Comparison of ENCODE assay signal across 14 mouse cellular contexts in the genomic region with DNA sequence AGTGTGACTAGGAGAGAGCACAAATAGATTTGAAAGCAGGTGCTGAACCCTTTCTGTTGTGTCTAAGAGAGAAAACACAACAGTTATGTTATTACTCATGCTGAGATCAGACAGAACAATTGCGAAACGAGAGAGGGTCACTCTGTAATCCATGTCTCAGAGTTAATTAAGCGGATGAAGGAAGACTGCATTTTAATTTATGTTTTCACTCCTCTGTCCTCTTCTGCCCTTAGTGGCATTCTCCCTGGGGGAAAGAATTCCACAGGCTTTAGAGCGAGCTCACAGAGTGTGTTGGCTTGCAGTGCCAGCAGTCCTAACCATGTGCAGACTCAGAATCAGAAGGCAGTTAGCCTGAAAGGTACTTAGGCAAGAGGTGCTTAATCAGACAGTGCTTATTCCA.
DNase-seq lines count a peak whose midpoint lies in the region; ATAC-seq and TF ChIP-seq lines count a peak whose summit lies in the region.
"Had no signal": no experiment of that assay in that cellular context is flagged by ENCODE, and none has a peak within 500 bp of the region (broad histone marks: within the 10 kb centered on the region; RNA-seq: fewer than 3 reads in every experiment).

No protein-coding gene starts in this region.

- no peaks in the 10 kb centered on the region for H3K36me3 ChIP-seq in hindbrain, embryonic 13.5 days
- no peaks in the 10 kb centered on the region for H3K36me3 ChIP-seq in hindbrain, embryonic 10.5 days
- no peaks in the 10 kb centered on the region for H3K36me3 ChIP-seq in CH12.LX (replicated peaks in 1 of 2; ENCODE audit: control insufficient read depth in 1 of 2, insufficient read depth in 1 of 2, low read length in 1 of 2)
- H3K36me3 ChIP-seq in midbrain, embryonic 15.5 days (replicated peaks): no peaks in the 10 kb centered on the region
- H3K36me3 ChIP-seq in heart, embryonic 11.5 days (ENCODE audit: control insufficient read depth, insufficient read depth, low read length): no peaks in the 10 kb centered on the region
- H3K36me3 ChIP-seq: embryonic facial prominence, embryonic 13.5 days; heart, embryonic 13.5 days; intestine, embryonic 15.5 days had no signal

- TF ChIP-seq CTCF in CH12.LX (conservative IDR thresholded peaks at IDR 0.05 in 1 of 2, IDR thresholded peaks at IDR 0.05 in 1 of 2; ENCODE audit: low read depth in 2 of 2, low read length in 2 of 2): no peak

- no peaks in the 10 kb centered on the region for H3K9me3 ChIP-seq in hindbrain, embryonic 13.5 days
- H3K9me3 ChIP-seq in hindbrain, embryonic 10.5 days: no peaks in the 10 kb centered on the region
- no peaks in the 10 kb centered on the region for H3K9me3 ChIP-seq in CH12.LX (replicated peaks; ENCODE audit: low read length)
- no peaks in the 10 kb centered on the region for H3K9me3 ChIP-seq in midbrain, embryonic 15.5 days
- no peaks in the 10 kb centered on the region for H3K9me3 ChIP-seq in heart, embryonic 11.5 days (replicated peaks; ENCODE audit: control insufficient read depth, low read length)
- H3K9me3 ChIP-seq: embryonic facial prominence, embryonic 13.5 days; heart, embryonic 13.5 days; intestine, embryonic 15.5 days; megakaryocyte, embryonic 14.5 days had no signal

- no peak overlapping the region for H3K9ac ChIP-seq in hindbrain, embryonic 13.5 days
- no peak overlapping the region for H3K9ac ChIP-seq in CH12.LX (ENCODE audit: insufficient read depth, low read depth)
- no peak overlapping the region for H3K9ac ChIP-seq in midbrain, embryonic 15.5 days
- H3K9ac ChIP-seq in heart, embryonic 11.5 days (ENCODE audit: low read depth, low read length): no peak overlapping the region
- H3K9ac ChIP-seq: embryonic facial prominence, embryonic 13.5 days; heart, embryonic 13.5 days; intestine, embryonic 15.5 days; liver, embryonic 14.5 days had no signal

- TF ChIP-seq EP300 in CH12.LX (IDR thresholded peaks at IDR 0.05; ENCODE audit: low read length): no peak

- H3K79me2 ChIP-seq in CH12.LX (replicated peaks; ENCODE audit: control insufficient read depth, extremely low read depth, insufficient read depth, poor library complexity, severe bottlenecking): no peaks in the 10 kb centered on the region

- H3K27ac ChIP-seq in hindbrain, embryonic 13.5 days: peak overlapping the region; percentile 30; the same call in 1 of the 2 replicates
- no peak overlapping the region for H3K27ac ChIP-seq in hindbrain, embryonic 10.5 days
- no peak overlapping the region for H3K27ac ChIP-seq in CH12.LX (ENCODE audit: insufficient read depth, low read depth)
- no peak overlapping the region for H3K27ac ChIP-seq in midbrain, embryonic 15.5 days
- no peak overlapping the region for H3K27ac ChIP-seq in heart, embryonic 11.5 days (ENCODE audit: low read depth, low read length)
- H3K27ac ChIP-seq: embryonic facial prominence, embryonic 13.5 days; heart, embryonic 13.5 days; intestine, embryonic 15.5 days; liver, embryonic 14.5 days had no signal

- no peak overlapping the region for H3K4me3 ChIP-seq in hindbrain, embryonic 13.5 days
- H3K4me3 ChIP-seq in hindbrain, embryonic 10.5 days: no peak overlapping the region
- no peak overlapping the region for H3K4me3 ChIP-seq in CH12.LX (replicated peaks in 1 of 3; ENCODE audit: low read depth in 2 of 3, low read length in 2 of 3, poor library complexity in 1 of 3)
- H3K4me3 ChIP-seq in midbrain, embryonic 15.5 days: no peak overlapping the region
- H3K4me3 ChIP-seq in heart, embryonic 11.5 days (ENCODE audit: low read depth, low read length): no peak overlapping the region
- H3K4me3 ChIP-seq: embryonic facial prominence, embryonic 13.5 days; heart, embryonic 13.5 days; intestine, embryonic 15.5 days; megakaryocyte, embryonic 14.5 days had no signal

- ATAC-seq in hindbrain, embryonic 13.5 days (ENCODE audit: low FRiP score): 0 out of 2 replicates have a peak, but pooled peaks have one; percentile 36
- peak; percentile 30; the same call in 1 of the 2 replicates for ATAC-seq in midbrain, embryonic 15.5 days (replicated peaks)
- no peak for ATAC-seq in heart, embryonic 11.5 days (replicated peaks; ENCODE audit: insufficient number of reproducible peaks, low FRiP score, low TSS enrichment)
- ATAC-seq: intestine, embryonic 15.5 days had no signal

- in situ Hi-C loops in CH12.LX (cut with MboI; ENCODE audit: low pct_ligation_motif_present, low pct_unique_long_range_greater_than_20kb, low sequenced_read_pairs): no loop called here

- dilution Hi-C loops in CH12.LX (cut with MboI; ENCODE audit: extremely low pct_ligation_motif_present, extremely low pct_unique_long_range_greater_than_20kb, low sequenced_read_pairs): no loop called here

- TF ChIP-seq POLR2A in CH12.LX (IDR thresholded peaks at IDR 0.05; ENCODE audit: low read depth, low read length): no peak

- DNase-seq in hindbrain, embryonic 10.5 days (ENCODE audit: low spot score): no peak
- no peak for DNase-seq in CH12.LX (ENCODE audit: extremely low read depth)
- DNase-seq in embryo, embryonic 11 days: peak; percentile 19
- no peak for DNase-seq in MN1 (ENCODE audit: low spot score)
- DNase-seq in urinary bladder, postnatal 10 days (ENCODE audit: low spot score): no peak
- DNase-seq: cerebellum, adult 18-20 months had no signal

- peaks cover 5% of the 10 kb centered on the region for H3K4me1 ChIP-seq in hindbrain, embryonic 13.5 days (replicated peaks)
- H3K4me1 ChIP-seq in hindbrain, embryonic 10.5 days (replicated peaks): no peaks in the 10 kb centered on the region
- no peaks in the 10 kb centered on the region for H3K4me1 ChIP-seq in CH12.LX (ENCODE audit: control insufficient read depth in 1 of 2, insufficient read depth in 2 of 2)
- no peaks in the 10 kb centered on the region for H3K4me1 ChIP-seq in midbrain, embryonic 15.5 days
- no peaks in the 10 kb centered on the region for H3K4me1 ChIP-seq in heart, embryonic 11.5 days (ENCODE audit: control insufficient read depth, insufficient read depth, low read length)
- H3K4me1 ChIP-seq: embryonic facial prominence, embryonic 13.5 days; heart, embryonic 13.5 days; intestine, embryonic 15.5 days; megakaryocyte, embryonic 14.5 days had no signal

- 27% methylated on average over 4 of the region's 4 CpGs for WGBS in hindbrain, embryonic 13.5 days
- 50% methylated on average over 4 of the region's 4 CpGs for WGBS in hindbrain, embryonic 10.5 days
- WGBS in midbrain, embryonic 15.5 days: 32% methylated on average over 4 of the region's 4 CpGs
- 70% methylated on average over 4 of the region's 4 CpGs for WGBS in heart, embryonic 11.5 days (ENCODE audit: insufficient replicate concordance)

- H3K4me2 ChIP-seq in hindbrain, embryonic 13.5 days: no peak overlapping the region
- 0 out of 2 replicates have a peak overlapping the region, but pooled peaks have one; percentile 4 for H3K4me2 ChIP-seq in CH12.LX (ENCODE audit: insufficient read depth, low read depth, poor library complexity, severe bottlenecking)
- H3K4me2 ChIP-seq in midbrain, embryonic 15.5 days: no peak overlapping the region
- no peak overlapping the region for H3K4me2 ChIP-seq in heart, embryonic 11.5 days
- H3K4me2 ChIP-seq: embryonic facial prominence, embryonic 13.5 days; heart, embryonic 13.5 days; intestine, embryonic 15.5 days had no signal

- no peaks in the 10 kb centered on the region for H3K27me3 ChIP-seq in hindbrain, embryonic 13.5 days
- no peaks in the 10 kb centered on the region for H3K27me3 ChIP-seq in hindbrain, embryonic 10.5 days (ENCODE audit: insufficient read depth, poor library complexity, severe bottlenecking)
- no peaks in the 10 kb centered on the region for H3K27me3 ChIP-seq in CH12.LX (replicated peaks)
- H3K27me3 ChIP-seq in midbrain, embryonic 15.5 days (replicated peaks): no peaks in the 10 kb centered on the region
- no peaks in the 10 kb centered on the region for H3K27me3 ChIP-seq in heart, embryonic 11.5 days (ENCODE audit: control insufficient read depth, insufficient read depth, low read length)
- H3K27me3 ChIP-seq: embryonic facial prominence, embryonic 13.5 days; heart, embryonic 13.5 days; intestine, embryonic 15.5 days; megakaryocyte, embryonic 14.5 days had no signal

- TF ChIP-seq RAD21 in CH12.LX (IDR thresholded peaks at IDR 0.05; ENCODE audit: low read depth, low read length): no peak

TF ChIP-seq in CH12.LX, 34 proteins besides CTCF, POLR2A, EP300 and RAD21:
- TF ChIP-seq ZNF384 (IDR thresholded peaks at IDR 0.05; ENCODE audit: low read depth, low read length) (no peak), E2F4 (IDR thresholded peaks at IDR 0.05; ENCODE audit: insufficient replicate concordance, low read depth, low read length) (no peak), JUND (conservative IDR thresholded peaks at IDR 0.05; ENCODE audit: low read depth, low read length) (0 out of 2 replicates have a peak, but pooled peaks have one; percentile 39)
